Mouse (Mus musculus) hindbrain, embryonic 11.5 days (tissue): ENCODE measurements around the gene Gm20388. TPM values are rescaled to one million over a fixed set of nuclear protein-coding genes. Genes with fewer than 3 reads are reported as not detected.

Experiments used
- ATAC-seq: fragments of 200-750 bp; cut with Nextera tagmentation; 2 replicates; pipeline ENCODE4 v1.8.0; 2017; ENCODE audit warnings: mild to moderate bottlenecking, moderate TSS enrichment, moderate library complexity; ENCODE audit not compliant: low FRiP score
- DNase-seq: peaks from one replicate; pipeline ENCODE4 v3.0.0-alpha.2; 2015; ENCODE audit warnings: low spot score
- H3K27ac ChIP-seq: fragments of 300-500 bp; sonication (generic); 2 replicates; pipeline ENCODE4 v1.5.1; 2014; ENCODE audit warnings: mild to moderate bottlenecking, low read depth, low read length
- H3K27me3 ChIP-seq: fragments of 300-500 bp; sonication (generic); 2 replicates; pipeline ENCODE4 v1.6.1; 2014; ENCODE audit warnings: mild to moderate bottlenecking, low read length, moderate library complexity, mixed read lengths; ENCODE audit not compliant: control insufficient read depth, insufficient read depth
- H3K36me3 ChIP-seq: fragments of 300-500 bp; sonication (generic); 2 replicates; pipeline ENCODE4 v1.6.1; 2014; ENCODE audit warnings: mild to moderate bottlenecking, low read length, moderate library complexity, mixed read lengths; ENCODE audit not compliant: control insufficient read depth, insufficient read depth
- H3K4me1 ChIP-seq: fragments of 300-500 bp; sonication (generic); replicated peaks from 2 replicates; pipeline ENCODE4 v1.6.1; 2014; ENCODE audit warnings: low read length, mixed read lengths; ENCODE audit not compliant: control insufficient read depth, insufficient read depth
- H3K4me2 ChIP-seq: fragments of 300-500 bp; sonication (generic); replicated peaks from 2 replicates; pipeline ENCODE4 v1.6.1; 2014; ENCODE audit warnings: mild to moderate bottlenecking, low read depth, low read length
- H3K4me3 ChIP-seq: fragments of 300-500 bp; sonication (generic); 2 replicates; pipeline ENCODE4 v1.5.1; 2014; ENCODE audit warnings: low read depth, low read length
- H3K9ac ChIP-seq: fragments of 300-500 bp; sonication (generic); 2 replicates; pipeline ENCODE4 v1.6.1; 2014; ENCODE audit warnings: low read depth, low read length
- H3K9me3 ChIP-seq: fragments of 300-500 bp; sonication (generic); 2 replicates; pipeline ENCODE4 v1.6.1; 2016; ENCODE audit warnings: low read length; ENCODE audit not compliant: control insufficient read depth
- WGBS: fragments of 180-500 bp; shearing (Covaris S2); extraction: QIAGEN DNeasy Blood & Tissue Kit; methylation state at CpG from one replicate; pipeline ENCODE4 v1.1.7; 2014; 5-methylcytosine and 5-hydroxymethylcytosine counted together
- polyA plus RNA-seq: library from polyadenylated mRNA; unstranded; fragments of >200 nt; fragmentation: Nextera tagmentation; extraction: Ambion mirVana; gene quantifications from 2 replicates; pipeline ENCODE4 v1.2.1, GENCODE M21; 2014

Gm20388 gene
- polyA plus RNA-seq, 1 experiment from 2014 or later = 11.8 TPM

DNA sequence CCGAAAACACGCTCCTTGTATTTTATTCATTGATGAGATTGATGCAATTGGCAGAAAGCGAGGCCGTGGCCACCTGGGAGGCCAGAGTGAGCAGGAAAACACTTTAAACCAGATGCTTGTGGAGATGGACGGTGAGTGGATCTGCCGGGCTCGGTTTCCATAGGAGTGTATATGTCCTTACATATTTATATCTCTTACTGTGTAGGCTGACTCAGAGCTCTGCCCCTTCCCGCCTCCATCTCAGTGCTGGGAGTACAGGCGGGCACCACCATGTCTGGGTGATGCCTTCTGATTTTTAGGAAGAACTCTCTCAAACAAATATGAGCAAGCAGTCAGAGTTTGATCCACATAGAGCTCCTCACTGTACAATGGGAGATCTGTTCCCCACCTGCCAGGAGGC, 3582.3 kb downstream of the Gm20388 start:
- no peak overlapping the region for H3K27ac ChIP-seq
- H3K4me2 ChIP-seq = no peak overlapping the region
- no peak overlapping the region for H3K9ac ChIP-seq
- WGBS = 97% methylated on average over 9 of the region's 9 CpGs
- H3K36me3 ChIP-seq = peaks cover 26% of the 10 kb centered on the region
- H3K4me1 ChIP-seq = no peaks in the 10 kb centered on the region
- no peak for DNase-seq
- H3K4me3 ChIP-seq = no peak overlapping the region
- no peaks in the 10 kb centered on the region for H3K9me3 ChIP-seq
- no peaks in the 10 kb centered on the region for H3K27me3 ChIP-seq
- ATAC-seq = no peak

DNA sequence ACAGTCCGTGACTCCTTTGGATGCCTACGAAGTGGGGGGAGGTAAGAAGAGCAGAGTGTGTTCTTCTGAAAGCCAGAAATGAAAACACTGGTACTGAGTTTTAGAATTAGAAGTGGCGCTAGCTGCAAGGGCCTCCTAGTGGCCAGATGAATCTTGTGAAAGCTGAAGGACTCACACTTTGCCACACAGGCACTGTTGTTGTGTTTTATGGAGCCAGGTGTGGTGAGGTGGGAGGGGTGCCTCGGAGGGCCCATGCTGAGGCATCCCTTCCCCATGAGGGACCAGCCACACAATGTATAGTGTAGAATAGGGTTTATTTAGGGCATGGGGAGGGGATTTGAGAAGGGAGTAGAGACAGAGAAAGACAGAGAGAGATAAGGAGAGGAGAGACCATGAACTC, 3587.1 kb downstream of the Gm20388 start:
- WGBS = 82% methylated on average over 4 of the region's 4 CpGs
- H3K4me1 ChIP-seq = no peaks in the 10 kb centered on the region
- ATAC-seq (no peak), DNase-seq (no peak)
- H3K36me3 ChIP-seq = peaks cover 30% of the 10 kb centered on the region
- H3K9ac ChIP-seq = no peak overlapping the region
- H3K9me3 ChIP-seq = no peaks in the 10 kb centered on the region
- no peaks in the 10 kb centered on the region for H3K27me3 ChIP-seq
- H3K4me3 ChIP-seq = no peak overlapping the region
- no peak overlapping the region for H3K4me2 ChIP-seq
- H3K27ac ChIP-seq = no peak overlapping the region

DNA sequence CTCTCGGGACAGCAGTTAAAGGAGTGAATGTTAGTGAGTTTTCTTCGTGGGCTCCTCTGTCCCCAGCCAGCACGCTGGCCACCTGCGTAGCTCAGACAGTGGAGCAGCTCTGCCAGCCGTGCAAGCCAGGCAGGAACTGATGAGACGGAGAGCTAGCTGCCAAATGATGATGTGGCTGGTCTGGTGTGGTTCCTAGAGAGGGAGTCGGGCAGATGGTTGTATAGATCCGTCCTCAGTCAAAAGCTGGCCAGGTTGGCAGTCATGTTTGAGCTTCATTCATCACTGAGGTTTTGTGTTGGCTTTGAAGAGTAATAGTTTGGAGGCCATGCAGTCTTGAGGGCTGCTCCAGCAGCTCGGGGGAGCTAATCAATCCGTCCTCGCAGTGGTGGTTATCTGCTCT, 3588.3 kb downstream of the Gm20388 start:
- Histone ChIP-seq H3K9me3 (no peaks in the 10 kb centered on the region), H3K4me1 (no peaks in the 10 kb centered on the region), H3K36me3 (peaks cover 34% of the 10 kb centered on the region), H3K9ac (no peak overlapping the region), H3K27me3 (no peaks in the 10 kb centered on the region), H3K4me3 (no peak overlapping the region), H3K27ac (no peak overlapping the region), H3K4me2 (no peak overlapping the region)
- 89% methylated on average over 11 of the region's 11 CpGs for WGBS
- ATAC-seq (no peak), DNase-seq (no peak)

DNA sequence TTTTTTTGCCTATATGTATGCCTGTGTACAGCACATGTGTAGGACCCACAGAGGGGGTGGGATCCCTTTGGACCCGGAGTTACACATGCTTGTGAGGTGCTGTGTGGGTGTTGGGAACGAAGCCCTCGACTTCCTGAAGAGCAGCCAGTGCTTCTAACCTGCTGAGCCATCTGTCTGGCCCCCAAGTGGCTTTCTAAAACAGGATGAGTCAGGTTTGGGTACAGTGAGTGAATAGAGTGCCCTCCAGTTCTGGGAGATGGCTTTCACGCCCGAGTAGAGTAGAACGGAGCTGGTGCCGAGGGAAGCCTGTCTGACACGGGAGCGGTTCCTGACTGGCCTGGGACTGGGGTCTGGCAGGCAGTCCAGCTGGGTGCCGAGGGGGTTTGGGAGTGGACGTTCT, 3588.9 kb downstream of the Gm20388 start:
- Histone ChIP-seq H3K27ac (no peak overlapping the region), H3K9me3 (no peaks in the 10 kb centered on the region), H3K4me3 (no peak overlapping the region), H3K9ac (no peak overlapping the region), H3K4me1 (no peaks in the 10 kb centered on the region), H3K36me3 (peaks cover 30% of the 10 kb centered on the region), H3K4me2 (no peak overlapping the region), H3K27me3 (no peaks in the 10 kb centered on the region)
- ATAC-seq = no peak
- WGBS = 97% methylated on average over 11 of the region's 11 CpGs
- no peak for DNase-seq

DNA sequence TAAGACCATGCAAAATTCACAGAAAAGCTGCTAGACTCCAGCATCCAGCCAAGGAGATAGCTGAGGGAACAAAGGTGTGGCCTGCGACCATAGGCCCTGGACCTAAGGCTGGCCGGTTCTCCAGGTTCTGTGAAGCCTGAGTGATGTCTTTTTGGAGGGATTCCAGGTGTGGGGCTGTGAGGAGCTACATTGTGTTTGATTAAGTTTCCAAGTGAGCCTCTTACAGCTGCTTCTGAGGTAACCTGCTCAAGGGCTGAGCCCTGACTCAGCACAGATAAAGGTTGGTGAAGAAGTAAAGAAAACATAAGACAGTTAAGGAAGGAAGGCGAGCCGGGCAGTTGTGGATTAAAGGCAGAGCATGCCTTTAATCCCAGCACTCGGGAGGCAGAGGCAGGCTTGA, 3591.6 kb downstream of the Gm20388 start:
- Histone ChIP-seq H3K4me1 (no peaks in the 10 kb centered on the region), H3K4me2 (no peak overlapping the region), H3K27me3 (no peaks in the 10 kb centered on the region), H3K9me3 (no peaks in the 10 kb centered on the region), H3K36me3 (peaks cover 31% of the 10 kb centered on the region), H3K9ac (no peak overlapping the region), H3K27ac (no peak overlapping the region), H3K4me3 (no peak overlapping the region)
- WGBS = 97% methylated on average over 5 of the region's 5 CpGs
- DNase-seq (no peak), ATAC-seq (no peak)

DNA sequence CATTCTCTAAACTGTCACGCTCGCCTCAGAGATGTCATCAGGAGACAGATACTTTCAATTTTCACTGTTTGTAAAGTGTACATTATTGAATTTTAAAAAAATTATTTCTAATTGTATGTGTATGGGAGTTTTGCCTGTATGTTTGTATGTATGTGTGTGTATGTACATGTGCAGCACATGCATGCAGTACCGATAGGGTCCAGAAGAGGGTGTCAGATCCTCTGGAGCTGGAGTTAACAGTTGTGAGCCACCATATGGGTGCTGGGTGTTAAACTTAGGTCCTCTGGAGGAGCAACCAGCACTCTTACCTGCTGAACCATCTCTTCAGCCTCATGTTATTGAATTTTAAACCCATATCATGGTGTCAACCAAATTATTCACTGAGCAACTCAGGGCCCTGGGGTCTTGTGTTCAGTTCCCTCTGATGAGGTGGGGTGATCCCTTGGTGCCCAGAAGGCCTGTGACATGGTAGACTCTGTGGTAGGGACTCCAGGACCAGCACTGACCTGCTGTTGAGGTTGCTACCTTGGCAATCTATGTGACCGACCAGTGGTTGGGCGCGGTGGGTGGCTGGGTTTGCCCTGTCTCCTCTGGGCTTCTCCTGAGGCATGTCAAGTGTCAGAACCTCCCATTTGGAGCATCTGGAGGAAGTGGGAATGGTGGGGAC, 3593.3 kb downstream of the Gm20388 start:
- Histone ChIP-seq H3K27me3 (no peaks in the 10 kb centered on the region), H3K4me1 (no peaks in the 10 kb centered on the region), H3K4me2 (no peak overlapping the region), H3K4me3 (no peak overlapping the region), H3K27ac (no peak overlapping the region), H3K36me3 (peaks cover 33% of the 10 kb centered on the region), H3K9me3 (no peaks in the 10 kb centered on the region), H3K9ac (no peak overlapping the region)
- DNase-seq (peak; percentile 23), ATAC-seq (no peak)
- 99% methylated on average over 6 of the region's 6 CpGs for WGBS

DNA sequence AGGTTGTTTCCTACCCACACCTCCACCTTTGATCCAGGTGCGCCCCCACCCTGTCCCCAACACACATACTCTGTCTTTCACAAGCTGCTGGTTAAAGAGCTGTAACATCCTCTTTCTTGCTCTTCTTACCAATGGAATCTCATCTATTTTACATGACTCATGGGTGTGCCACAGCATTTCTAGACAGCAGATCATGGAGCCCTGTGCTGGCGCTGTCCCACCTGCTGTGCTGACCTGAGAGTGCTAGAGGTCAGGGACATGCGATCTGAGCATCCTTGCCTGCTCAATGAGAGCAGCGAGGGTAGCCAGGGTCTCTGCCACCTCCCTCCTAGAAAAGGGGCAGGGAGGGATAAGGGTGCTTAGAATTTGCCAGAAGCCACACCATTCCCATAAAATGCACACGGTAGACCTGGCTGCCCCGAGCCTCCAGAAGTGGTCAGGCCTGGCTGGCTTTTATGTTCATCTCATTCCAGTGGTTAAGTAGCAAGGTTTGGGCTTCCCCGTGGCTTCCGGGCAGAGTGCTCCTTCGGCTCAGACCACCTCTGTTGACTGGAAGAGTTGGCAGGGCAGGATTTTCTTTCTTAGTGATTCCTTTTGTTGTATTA, 3594.1 kb downstream of the Gm20388 start:
- H3K4me3 ChIP-seq = no peak overlapping the region
- ATAC-seq (no peak), DNase-seq (no peak)
- no peaks in the 10 kb centered on the region for H3K27me3 ChIP-seq
- 88% methylated on average over 9 of the region's 9 CpGs for WGBS
- H3K27ac ChIP-seq = no peak overlapping the region
- peaks cover 33% of the 10 kb centered on the region for H3K36me3 ChIP-seq
- H3K9ac ChIP-seq = no peak overlapping the region
- no peak overlapping the region for H3K4me2 ChIP-seq
- no peaks in the 10 kb centered on the region for H3K4me1 ChIP-seq
- no peaks in the 10 kb centered on the region for H3K9me3 ChIP-seq

DNA sequence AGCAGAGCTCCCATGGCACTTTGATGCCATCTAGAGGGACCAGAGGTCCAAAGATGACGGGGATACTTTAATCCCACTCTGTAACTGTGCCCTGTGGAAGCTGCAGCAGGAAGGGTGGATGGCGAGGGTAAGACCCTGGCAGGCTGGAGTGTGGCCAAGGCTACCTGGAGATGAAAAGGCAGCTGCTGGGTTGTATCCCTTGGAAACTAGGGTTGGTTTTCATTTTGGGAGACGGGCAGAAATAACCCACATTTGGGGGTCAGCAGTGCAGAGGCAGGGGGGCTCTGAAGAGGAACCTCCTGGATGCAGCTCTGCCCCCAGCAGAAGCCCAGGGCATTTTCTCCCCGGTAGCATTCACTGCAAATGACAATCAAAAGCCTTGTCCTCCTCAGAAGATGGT, 3594.6 kb downstream of the Gm20388 start:
- no peak overlapping the region for H3K4me3 ChIP-seq
- ATAC-seq (no peak), DNase-seq (no peak)
- no peak overlapping the region for H3K9ac ChIP-seq
- H3K4me1 ChIP-seq = no peaks in the 10 kb centered on the region
- peaks cover 33% of the 10 kb centered on the region for H3K36me3 ChIP-seq
- 85% methylated on average over 4 of the region's 4 CpGs for WGBS
- H3K9me3 ChIP-seq = no peaks in the 10 kb centered on the region
- H3K27ac ChIP-seq = no peak overlapping the region
- no peak overlapping the region for H3K4me2 ChIP-seq
- H3K27me3 ChIP-seq = no peaks in the 10 kb centered on the region

DNA sequence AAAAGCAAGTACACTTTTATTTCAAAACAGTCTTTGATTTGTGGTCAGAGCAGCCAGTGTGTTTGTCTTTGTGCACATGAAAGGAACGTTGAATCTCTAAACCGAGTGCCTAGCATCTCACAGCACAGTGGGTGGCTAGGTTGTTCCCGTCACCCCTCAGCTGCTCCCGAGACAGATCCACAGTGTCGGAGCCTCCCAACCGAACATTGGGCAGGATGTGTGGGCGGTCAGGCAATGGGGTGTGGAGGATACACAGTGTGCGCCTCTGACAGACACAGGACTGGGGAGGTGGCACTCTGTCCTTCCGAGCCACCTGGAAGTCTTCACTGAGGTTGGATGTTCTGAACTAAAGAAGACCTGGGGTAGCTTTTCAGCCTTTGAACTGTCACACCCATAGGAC, 3595.1 kb downstream of the Gm20388 start:
- Histone ChIP-seq H3K36me3 (peaks cover 33% of the 10 kb centered on the region), H3K27me3 (no peaks in the 10 kb centered on the region), H3K27ac (no peak overlapping the region), H3K9me3 (no peaks in the 10 kb centered on the region), H3K4me2 (no peak overlapping the region), H3K4me3 (no peak overlapping the region), H3K9ac (no peak overlapping the region), H3K4me1 (no peaks in the 10 kb centered on the region)
- 84% methylated on average over 9 of the region's 9 CpGs for WGBS
- DNase-seq (no peak), ATAC-seq (no peak)
